Mouse (Mus musculus): ENCODE measurements around the gene Icam2. TPM values are rescaled to one million over a fixed set of nuclear protein-coding genes. Genes with fewer than 3 reads are reported as not detected.
A peak's percentile ranks its signal among the peaks of the same experiment; 100 is the strongest.

The Icam2 gene
- polyA plus RNA-seq, 2 experiments: 32.8 to 46.4 TPM

DNA sequence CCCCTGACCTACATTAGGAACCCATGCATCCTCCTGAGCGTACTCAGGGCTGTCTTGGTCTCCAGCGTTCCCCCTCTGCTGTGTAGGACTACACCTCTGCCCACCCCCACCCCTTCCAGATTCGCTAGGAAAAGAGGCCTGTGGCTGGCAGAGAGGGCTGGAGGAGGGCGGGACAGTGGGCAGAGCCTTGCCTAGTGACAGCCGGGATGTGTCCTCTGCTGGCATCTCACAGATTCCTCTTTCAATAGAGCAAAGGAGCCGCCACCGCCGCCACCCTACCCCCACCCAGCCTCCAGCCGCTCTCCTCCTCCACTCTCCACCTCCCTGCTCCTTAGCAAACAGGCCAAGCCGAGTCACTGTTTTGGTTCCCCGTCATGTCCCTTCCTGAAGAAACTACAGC, 23.2 kb downstream of the Icam2 start:
- 0 out of 2 replicates have a peak overlapping the region, but pooled peaks have one; percentile 5 for H3K4me2 ChIP-seq (replicated peaks; ENCODE audit: low read depth, low read length, severe bottlenecking)
- no peak overlapping the region for H3K4me3 ChIP-seq (replicated peaks; ENCODE audit: low read length)

GRCm38 (mm10) chr11:106359350-106359749, 28.5 kb downstream of the Icam2 start:
- H3K9ac ChIP-seq (ENCODE audit: low read depth, low read length, severe bottlenecking): no peak overlapping the region
- H3K9me3 ChIP-seq (ENCODE audit: control insufficient read depth, low read length): no peaks in the 10 kb centered on the region
- H3K4me1 ChIP-seq (ENCODE audit: control insufficient read depth, insufficient read depth, low read length): no peaks in the 10 kb centered on the region
- no peak overlapping the region for H3K27ac ChIP-seq (replicated peaks; ENCODE audit: low read depth, low read length)
- H3K27me3 ChIP-seq (ENCODE audit: control insufficient read depth, insufficient read depth, low read length): no peaks in the 10 kb centered on the region
- DNase-seq (ENCODE audit: low spot score) (no peak), ATAC-seq (ENCODE audit: low FRiP score, low read depth) (no peak)
- H3K36me3 ChIP-seq (ENCODE audit: control insufficient read depth, insufficient read depth, low read length): no peaks in the 10 kb centered on the region
- H3K4me3 ChIP-seq (replicated peaks; ENCODE audit: low read length): no peak overlapping the region
- H3K4me2 ChIP-seq (replicated peaks; ENCODE audit: low read depth, low read length, severe bottlenecking): no peak overlapping the region
- TF ChIP-seq POLR2A (IDR thresholded peaks at IDR 0.05; ENCODE audit: borderline replicate concordance, extremely low read depth, insufficient read depth, insufficient read length): no peak
- WGBS: 23% methylated on average over 5 of the region's 5 CpGs

More for the DNA sequence above, 23.2 kb downstream of the Icam2 start:
- 19% methylated on average over 11 of the region's 11 CpGs for WGBS
- Histone ChIP-seq H3K4me1 (ENCODE audit: control insufficient read depth, insufficient read depth, low read length) (peaks cover 5% of the 10 kb centered on the region), H3K36me3 (ENCODE audit: control insufficient read depth, insufficient read depth, low read length) (no peaks in the 10 kb centered on the region), H3K9me3 (ENCODE audit: control insufficient read depth, low read length) (no peaks in the 10 kb centered on the region), H3K27ac (replicated peaks; ENCODE audit: low read depth, low read length) (no peak overlapping the region), H3K9ac (ENCODE audit: low read depth, low read length, severe bottlenecking) (no peak overlapping the region), H3K27me3 (ENCODE audit: control insufficient read depth, insufficient read depth, low read length) (no peaks in the 10 kb centered on the region)
- DNase-seq (ENCODE audit: low spot score) (no peak), ATAC-seq (ENCODE audit: low FRiP score, low read depth) (peak; percentile 35; the same call in 1 of the 2 replicates)
- TF ChIP-seq POLR2A (IDR thresholded peaks at IDR 0.05; ENCODE audit: borderline replicate concordance, extremely low read depth, insufficient read depth, insufficient read length): no peak

- H3K27ac ChIP-seq (replicated peaks; ENCODE audit: low read depth, low read length): no peak overlapping the region
- H3K4me3 ChIP-seq (replicated peaks; ENCODE audit: low read length): no peak overlapping the region
- no peaks in the 10 kb centered on the region for H3K27me3 ChIP-seq (ENCODE audit: control insufficient read depth, insufficient read depth, low read length)
- 63% methylated on average over 19 of the region's 19 CpGs for WGBS
- no peak overlapping the region for H3K4me2 ChIP-seq (replicated peaks; ENCODE audit: low read depth, low read length, severe bottlenecking)
- H3K4me1 ChIP-seq (ENCODE audit: control insufficient read depth, insufficient read depth, low read length): no peaks in the 10 kb centered on the region
- TF ChIP-seq POLR2A (IDR thresholded peaks at IDR 0.05; ENCODE audit: borderline replicate concordance, extremely low read depth, insufficient read depth, insufficient read length): no peak
- H3K9me3 ChIP-seq (ENCODE audit: control insufficient read depth, low read length): no peaks in the 10 kb centered on the region
- ATAC-seq (ENCODE audit: low FRiP score, low read depth) (no peak), DNase-seq (ENCODE audit: low spot score) (no peak)
- H3K9ac ChIP-seq (ENCODE audit: low read depth, low read length, severe bottlenecking): no peak overlapping the region
- H3K36me3 ChIP-seq (ENCODE audit: control insufficient read depth, insufficient read depth, low read length): no peaks in the 10 kb centered on the region
These were observed 32.3 kb downstream of the Icam2 start for GRCm38 (mm10) chr11:106355382-106356128.

GRCm38 (mm10) chr11:106354181-106354580, 33.7 kb downstream of the Icam2 start:
- H3K27ac ChIP-seq (replicated peaks; ENCODE audit: low read depth, low read length): no peak overlapping the region
- WGBS: 55% methylated on average over 1 of the region's 1 CpGs
- H3K9me3 ChIP-seq (ENCODE audit: control insufficient read depth, low read length): no peaks in the 10 kb centered on the region
- no peaks in the 10 kb centered on the region for H3K27me3 ChIP-seq (ENCODE audit: control insufficient read depth, insufficient read depth, low read length)
- H3K36me3 ChIP-seq (ENCODE audit: control insufficient read depth, insufficient read depth, low read length): no peaks in the 10 kb centered on the region
- ATAC-seq (ENCODE audit: low FRiP score, low read depth) (no peak), DNase-seq (ENCODE audit: low spot score) (no peak)
- no peak overlapping the region for H3K9ac ChIP-seq (ENCODE audit: low read depth, low read length, severe bottlenecking)
- no peaks in the 10 kb centered on the region for H3K4me1 ChIP-seq (ENCODE audit: control insufficient read depth, insufficient read depth, low read length)
- H3K4me2 ChIP-seq (replicated peaks; ENCODE audit: low read depth, low read length, severe bottlenecking): no peak overlapping the region
- no peak overlapping the region for H3K4me3 ChIP-seq (replicated peaks; ENCODE audit: low read length)
- no peak for TF ChIP-seq POLR2A (IDR thresholded peaks at IDR 0.05; ENCODE audit: borderline replicate concordance, extremely low read depth, insufficient read depth, insufficient read length)

DNA sequence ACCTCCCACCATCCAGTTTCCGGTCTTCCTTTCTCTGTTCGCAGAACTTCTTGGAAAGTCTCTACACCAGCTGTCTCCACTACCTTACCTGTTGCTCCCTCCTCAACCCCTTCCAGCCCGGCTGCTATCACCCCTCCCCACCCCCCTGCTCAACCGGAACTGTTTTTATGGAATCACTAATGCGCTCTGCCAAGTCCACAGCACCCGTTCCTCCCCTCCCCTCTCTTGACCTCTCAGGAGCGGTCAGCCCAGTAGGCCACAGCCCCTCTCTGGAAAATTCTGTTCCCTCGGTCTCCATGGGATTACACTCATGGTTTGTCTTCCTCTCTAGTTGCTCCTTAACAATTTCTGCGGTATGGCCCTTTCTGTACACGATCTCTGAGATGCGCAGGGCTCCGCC, 34.7 kb downstream of the Icam2 start, which contains the start of gene Scn4a:
Scn4a (minus strand) TSS at position 101 of the 400 bp plus-strand sequence.
- no peak within 1 kb of the TSS for H3K4me2 ChIP-seq (replicated peaks; ENCODE audit: low read depth, low read length, severe bottlenecking)
- no peak within 1 kb of the TSS for H3K4me3 ChIP-seq (replicated peaks; ENCODE audit: low read length)
- DNase-seq (ENCODE audit: low spot score) (no peak), ATAC-seq (ENCODE audit: low FRiP score, low read depth) (no peak)
- 84% methylated on average over 12 of the region's 12 CpGs for WGBS
- H3K9me3 ChIP-seq (ENCODE audit: control insufficient read depth, low read length): no peaks in the 10 kb centered on the region
- no peaks in the 10 kb centered on the region for H3K4me1 ChIP-seq (ENCODE audit: control insufficient read depth, insufficient read depth, low read length)
- TF ChIP-seq POLR2A (IDR thresholded peaks at IDR 0.05; ENCODE audit: borderline replicate concordance, extremely low read depth, insufficient read depth, insufficient read length): no peak
- H3K9ac ChIP-seq (ENCODE audit: low read depth, low read length, severe bottlenecking): no peak within 1 kb of the TSS
- no peaks in the 10 kb centered on the region for H3K27me3 ChIP-seq (ENCODE audit: control insufficient read depth, insufficient read depth, low read length)
- no peak within 1 kb of the TSS for H3K27ac ChIP-seq (replicated peaks; ENCODE audit: low read depth, low read length)
- H3K36me3 ChIP-seq (ENCODE audit: control insufficient read depth, insufficient read depth, low read length): no peaks in the 10 kb centered on the region
